ENCODE assay signal across 11 mouse cellular contexts in genomic region chr13:78697814-78698519, GRCm38 (mm10).
DNase-seq lines count a peak whose midpoint lies in the region; ATAC-seq and TF ChIP-seq lines count a peak whose summit lies in the region.
"Had no signal": no experiment of that assay in that cellular context is flagged by ENCODE, and none has a peak within 500 bp of the region (broad histone marks: within the 10 kb centered on the region; RNA-seq: fewer than 3 reads in every experiment).

No protein-coding gene starts in this region.

- TF ChIP-seq CTCF in layer of hippocampus, adult 2 months (conservative IDR thresholded peaks at IDR 0.05) = no peak

- H3K4me1 ChIP-seq in embryonic facial prominence, embryonic 14.5 days (ENCODE audit: control insufficient read depth, insufficient read depth, low read length) = no peaks in the 10 kb centered on the region
- H3K4me1 ChIP-seq: megakaryocyte, embryonic 14.5 days had no signal

- peak; percentile 10 to 15 for DNase-seq in layer of hippocampus, adult 2 months (ENCODE audit: low spot score in 2 of 2)
- no peak for DNase-seq in layer of hippocampus, adult 11-12 months (ENCODE audit: low spot score)
- peak; percentile 46 for DNase-seq in adipocyte (ENCODE audit: low spot score)
- DNase-seq in embryonic facial prominence, embryonic 14.5 days (ENCODE audit: low spot score) = peak; percentile 36
- DNase-seq in layer of hippocampus, adult 9-11 months = peak; percentile 2
- DNase-seq in thymus, postnatal 14 days = no peak
- DNase-seq in spleen, postnatal 36 days (ENCODE audit: low spot score in 2 of 2) = no peak
- DNase-seq: adrenal gland, adult 8-10 months; gastrocnemius, postnatal 14 days; heart, postnatal 4 days had no signal

- ATAC-seq in embryonic facial prominence, embryonic 14.5 days (ENCODE audit: low read depth) = peak; percentile 76; the same call in 1 of the 2 replicates

- H3K9me3 ChIP-seq in embryonic facial prominence, embryonic 14.5 days (ENCODE audit: control insufficient read depth, low read length) = no peaks in the 10 kb centered on the region

- H3K9ac ChIP-seq in embryonic facial prominence, embryonic 14.5 days (ENCODE audit: low read depth, low read length) = no peak overlapping the region

- H3K36me3 ChIP-seq in embryonic facial prominence, embryonic 14.5 days (ENCODE audit: control insufficient read depth, insufficient read depth, low read length) = no peaks in the 10 kb centered on the region

- H3K27me3 ChIP-seq in embryonic facial prominence, embryonic 14.5 days (replicated peaks; ENCODE audit: control insufficient read depth, insufficient read depth, low read length) = no peaks in the 10 kb centered on the region
- H3K27me3 ChIP-seq: megakaryocyte, embryonic 14.5 days had no signal

- H3K27ac ChIP-seq in layer of hippocampus, adult 2 months = peak overlapping the region; percentile 74
- H3K27ac ChIP-seq in embryonic facial prominence, embryonic 14.5 days (replicated peaks; ENCODE audit: low read depth, low read length) = no peak overlapping the region

- 56% methylated on average over 3 of the region's 3 CpGs for WGBS in embryonic facial prominence, embryonic 14.5 days

- no peak overlapping the region for H3K4me3 ChIP-seq in layer of hippocampus, adult 2 months
- no peak overlapping the region for H3K4me3 ChIP-seq in embryonic facial prominence, embryonic 14.5 days (ENCODE audit: low read depth, low read length)
- H3K4me3 ChIP-seq: megakaryocyte, embryonic 14.5 days had no signal

- no peak overlapping the region for H3K4me2 ChIP-seq in embryonic facial prominence, embryonic 14.5 days (ENCODE audit: low read depth, low read length)

Comparison
In these comparisons a context has a peak if more than half of its experiments do, and no peak if none do; other contexts are left out.
1. DNase-seq: peak in layer of hippocampus, adult 2 months (2 of 2), adipocyte (single experiment), embryonic facial prominence, embryonic 14.5 days (single experiment) and layer of hippocampus, adult 9-11 months (single experiment); none in layer of hippocampus, adult 11-12 months (single experiment), thymus, postnatal 14 days (single experiment) and spleen, postnatal 36 days (0 of 2).